In genomic region chr15:23278421-23278820, GRCm38 (mm10) we compare ENCODE assay signal across 22 mouse cellular contexts.
"Had no signal": no experiment of that assay in that cellular context is flagged by ENCODE, and none has a peak within 500 bp of the region (broad histone marks: within the 10 kb centered on the region; RNA-seq: fewer than 3 reads in every experiment).

No protein-coding gene starts in this region.

- H3K27me3 ChIP-seq: limb, embryonic 12.5 days; limb, embryonic 15.5 days; midbrain, embryonic 12.5 days; neural tube, embryonic 13.5 days had no signal

- ATAC-seq: intestine, postnatal 0 days; liver, postnatal 0 days; lung, postnatal 0 days had no signal

- H3K4me2 ChIP-seq: limb, embryonic 12.5 days; limb, embryonic 15.5 days; liver, embryonic 11.5 days; lung, embryonic 14.5 days; midbrain, embryonic 12.5 days; neural tube, embryonic 13.5 days had no signal

- H3K27ac ChIP-seq: limb, embryonic 12.5 days; limb, embryonic 15.5 days; liver, embryonic 14.5 days; macrophage; midbrain, embryonic 12.5 days; neural tube, embryonic 13.5 days; stomach, postnatal 0 days had no signal

- H3K9ac ChIP-seq: limb, embryonic 12.5 days; limb, embryonic 15.5 days; liver, embryonic 14.5 days; liver, postnatal 0 days; lung, embryonic 14.5 days; midbrain, embryonic 12.5 days; neural tube, embryonic 13.5 days had no signal

- H3K4me1 ChIP-seq: limb, embryonic 12.5 days; limb, embryonic 15.5 days; midbrain, embryonic 12.5 days; neural tube, embryonic 13.5 days had no signal

- DNase-seq: kidney, adult 9 months; kidney, postnatal 4 days; left cerebral cortex, postnatal 4 days; liver, postnatal 0 days; lung, embryonic 14.5 days; right cerebral cortex, adult 18-20 months; right cerebral cortex, postnatal 14 days; right cerebral cortex, postnatal 4 days; thymus, adult 2 months; thymus, postnatal 14 days; thymus, postnatal 4 days had no signal

- H3K36me3 ChIP-seq: limb, embryonic 12.5 days; limb, embryonic 15.5 days; midbrain, embryonic 12.5 days; neural tube, embryonic 13.5 days had no signal

- H3K9me3 ChIP-seq: limb, embryonic 12.5 days; limb, embryonic 15.5 days; midbrain, embryonic 12.5 days; neural tube, embryonic 13.5 days had no signal

- H3K4me3 ChIP-seq: limb, embryonic 12.5 days; limb, embryonic 15.5 days; midbrain, embryonic 12.5 days; myocyte; neural tube, embryonic 13.5 days had no signal
